Mouse (Mus musculus): ENCODE measurements at regions not wholly inside any gene's neighbourhood (a gene's known extent, or its start where the extent isn't known, plus 50 kb on each side); places are given as distances from the start of the nearest gene placed in this dataset.
A peak's percentile ranks its signal among the peaks of the same experiment; 100 is the strongest.

- TF ChIP-seq GATA1 (IDR thresholded peaks at IDR 0.05; ENCODE audit: borderline replicate concordance, low read length), result no peak
- no peak for TF ChIP-seq FLI1 (IDR thresholded peaks at IDR 0.05; ENCODE audit: low read length)
- H3K4me3 ChIP-seq (replicated peaks), result no peak overlapping the region
- no peaks in the 10 kb centered on the region for H3K9me3 ChIP-seq
- no peaks in the 10 kb centered on the region for H3K36me3 ChIP-seq (replicated peaks; ENCODE audit: low read length)
- peaks cover 72% of the 10 kb centered on the region for H3K4me1 ChIP-seq
- H3K27me3 ChIP-seq (replicated peaks), result no peaks in the 10 kb centered on the region
Measured at GRCm38 (mm10) chr2:11365371-11365770, 188.5 kb downstream of the Pfkfb3 start.

GRCm38 (mm10) chr2:11364111-11364510 lies 189.8 kb downstream of the Pfkfb3 start:
- H3K4me1 ChIP-seq, result peaks cover 72% of the 10 kb centered on the region
- H3K4me3 ChIP-seq (replicated peaks), result no peak overlapping the region
- TF ChIP-seq FLI1 (IDR thresholded peaks at IDR 0.05; ENCODE audit: low read length), result no peak
- TF ChIP-seq GATA1 (IDR thresholded peaks at IDR 0.05; ENCODE audit: borderline replicate concordance, low read length), result no peak
- H3K9me3 ChIP-seq, result no peaks in the 10 kb centered on the region
- H3K36me3 ChIP-seq (replicated peaks; ENCODE audit: low read length), result no peaks in the 10 kb centered on the region
- H3K27me3 ChIP-seq (replicated peaks), result no peaks in the 10 kb centered on the region

- no peak for TF ChIP-seq FLI1 (IDR thresholded peaks at IDR 0.05; ENCODE audit: low read length)
- TF ChIP-seq GATA1 (IDR thresholded peaks at IDR 0.05; ENCODE audit: borderline replicate concordance, low read length), result no peak
- no peaks in the 10 kb centered on the region for H3K27me3 ChIP-seq (replicated peaks)
- H3K9me3 ChIP-seq, result no peaks in the 10 kb centered on the region
- H3K4me1 ChIP-seq, result peaks cover 70% of the 10 kb centered on the region
- H3K4me3 ChIP-seq (replicated peaks), result no peak overlapping the region
- H3K36me3 ChIP-seq (replicated peaks; ENCODE audit: low read length), result no peaks in the 10 kb centered on the region
Measured at GRCm38 (mm10) chr2:11363061-11363464, 190.8 kb downstream of the Pfkfb3 start.

- no peaks in the 10 kb centered on the region for H3K9me3 ChIP-seq
- H3K27me3 ChIP-seq (replicated peaks), result no peaks in the 10 kb centered on the region
- no peak for TF ChIP-seq FLI1 (IDR thresholded peaks at IDR 0.05; ENCODE audit: low read length)
- TF ChIP-seq GATA1 (IDR thresholded peaks at IDR 0.05; ENCODE audit: borderline replicate concordance, low read length), result no peak
- H3K4me3 ChIP-seq (replicated peaks), result no peak overlapping the region
- H3K36me3 ChIP-seq (replicated peaks; ENCODE audit: low read length), result no peaks in the 10 kb centered on the region
- H3K4me1 ChIP-seq, result peaks cover 64% of the 10 kb centered on the region
Measured at GRCm38 (mm10) chr2:11362205-11362994, 190.5 kb downstream of the Prkcq start.

DNA sequence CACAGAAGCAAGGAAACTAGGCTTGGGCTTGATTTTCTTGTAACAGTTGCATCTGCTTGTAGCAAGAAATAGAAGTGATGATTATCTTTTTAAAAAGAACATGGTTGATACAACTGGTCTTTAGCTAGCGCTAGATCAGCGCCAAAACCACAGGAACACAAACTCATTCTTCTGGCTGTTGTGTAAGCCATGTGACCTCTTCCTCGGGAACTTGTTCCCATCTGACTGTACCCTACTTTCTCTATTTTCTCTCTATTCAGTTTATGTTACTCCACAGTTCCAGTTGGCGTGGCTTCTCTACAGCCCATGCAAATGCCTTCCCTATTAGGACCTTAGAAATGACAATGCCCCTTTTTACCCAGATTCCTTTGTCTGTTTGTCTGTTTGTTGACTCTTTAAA lies 187.4 kb downstream of the Prkcq start:
- Histone ChIP-seq H3K4me3 (replicated peaks) (no peak overlapping the region), H3K4me1 (peaks cover 59% of the 10 kb centered on the region), H3K9me3 (peaks cover 4% of the 10 kb centered on the region; the same call in 1 of the 2 replicates), H3K27me3 (replicated peaks) (no peaks in the 10 kb centered on the region), H3K36me3 (replicated peaks; ENCODE audit: low read length) (no peaks in the 10 kb centered on the region)
- TF ChIP-seq GATA1 (IDR thresholded peaks at IDR 0.05; ENCODE audit: borderline replicate concordance, low read length) (no peak), FLI1 (IDR thresholded peaks at IDR 0.05; ENCODE audit: low read length) (no peak)

DNA sequence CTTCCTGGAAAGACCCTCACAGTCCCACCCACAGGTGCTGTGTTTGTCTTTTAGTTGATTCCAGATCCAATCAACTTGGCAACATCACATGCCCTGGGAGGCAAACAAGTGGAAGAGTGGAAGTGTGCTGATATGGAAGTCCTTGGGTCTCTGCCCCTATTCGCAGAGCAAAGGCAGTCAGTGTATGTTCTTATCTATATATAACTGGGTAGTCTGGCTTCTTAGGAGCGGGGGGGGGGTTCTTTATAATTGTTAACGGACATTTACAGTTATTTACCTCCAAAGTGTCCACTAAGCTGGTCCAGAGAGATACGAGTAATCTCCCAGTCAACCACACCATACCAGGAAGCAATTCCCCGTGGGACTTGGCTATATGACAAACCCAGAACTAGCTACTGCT lies 184.8 kb downstream of the Prkcq start:
- Histone ChIP-seq H3K4me3 (replicated peaks) (no peak overlapping the region), H3K4me1 (peaks cover 50% of the 10 kb centered on the region), H3K36me3 (replicated peaks; ENCODE audit: low read length) (no peaks in the 10 kb centered on the region), H3K27me3 (replicated peaks) (no peaks in the 10 kb centered on the region), H3K9me3 (peaks cover 4% of the 10 kb centered on the region; the same call in 1 of the 2 replicates)
- TF ChIP-seq GATA1 (IDR thresholded peaks at IDR 0.05; ENCODE audit: borderline replicate concordance, low read length) (no peak), FLI1 (IDR thresholded peaks at IDR 0.05; ENCODE audit: low read length) (no peak)

GRCm38 (mm10) chr2:11355594-11355993 lies 183.7 kb downstream of the Prkcq start:
- Histone ChIP-seq H3K4me1 (peaks cover 39% of the 10 kb centered on the region), H3K4me3 (replicated peaks) (peak overlapping the region; percentile 29), H3K27me3 (replicated peaks) (no peaks in the 10 kb centered on the region), H3K9me3 (peaks cover 4% of the 10 kb centered on the region; the same call in 1 of the 2 replicates), H3K36me3 (replicated peaks; ENCODE audit: low read length) (no peaks in the 10 kb centered on the region)
- TF ChIP-seq GATA1 (IDR thresholded peaks at IDR 0.05; ENCODE audit: borderline replicate concordance, low read length) (no peak), FLI1 (IDR thresholded peaks at IDR 0.05; ENCODE audit: low read length) (no peak)

Data from megakaryocyte, embryonic 14.5 days (primary cell).